Mouse (Mus musculus) liver, postnatal 0 days (tissue): ENCODE data around the gene Bank1.

Experiments
- CTCF ChIP-seq: sonication (generic); IDR thresholded peaks from 2 replicates; pipeline ENCODE4 v1.5.1; 2016; ENCODE audit warnings: antibody characterized with exemption, low read depth
- EP300 ChIP-seq: IDR thresholded peaks from 2 replicates; pipeline ENCODE4 v1.6.1; 2016; ENCODE audit warnings: antibody characterized with exemption, low read depth, mild to moderate bottlenecking

- TF ChIP-seq CTCF (no peak), EP300 (no peak)
Observed at GRCm38 (mm10) chr3:136115478-136116215, 210.2 kb downstream of the Bank1 start.
